Mouse (Mus musculus): Measurements from ENCODE around the gene Dazap1. TPM values are rescaled to one million over a fixed set of nuclear protein-coding genes. Genes with fewer than 3 reads are reported as not detected.

Dazap1 gene
- polyA plus RNA-seq, 1 experiment from 2014 or later = 45.7 TPM

- 78% methylated on average over 21 of the region's 21 CpGs for WGBS
- Histone ChIP-seq H3K4me2 (ENCODE audit: low read length) (no peak overlapping the region), H3K36me3 (ENCODE audit: control insufficient read depth, insufficient read depth, low read length) (no peaks in the 10 kb centered on the region), H3K27ac (ENCODE audit: low read depth) (no peak overlapping the region), H3K9me3 (ENCODE audit: control insufficient read depth, low read length) (no peaks in the 10 kb centered on the region), H3K9ac (ENCODE audit: low read length) (no peak overlapping the region), H3K4me3 (ENCODE audit: low read depth, low read length) (no peak overlapping the region), H3K27me3 (replicated peaks; ENCODE audit: control insufficient read depth, insufficient read depth, low read length) (no peaks in the 10 kb centered on the region), H3K4me1 (replicated peaks; ENCODE audit: control insufficient read depth, insufficient read depth, low read length) (peaks cover 14% of the 10 kb centered on the region; the same call in 1 of the 2 replicates)
- ATAC-seq (replicated peaks; ENCODE audit: low FRiP score, low TSS enrichment, low read depth) = no peak
- no peak for DNase-seq (ENCODE audit: low spot score)
These were observed 63.8 kb downstream of the Dazap1 start for GRCm38 (mm10) chr10:80325045-80325444.

GRCm38 (mm10) chr10:80329273-80330081 is 68.2 kb downstream of the Dazap1 start, which contains the start of the genes Pcsk4 and Reep6:
Pcsk4 (minus strand) TSS chr10:80329498.
Reep6 (plus strand) TSS chr10:80329953.
- ATAC-seq (replicated peaks; ENCODE audit: low FRiP score, low TSS enrichment, low read depth) (peak; percentile 94), DNase-seq (ENCODE audit: low spot score) (peak; percentile 99)
- 0 out of 2 replicates have a peak, but pooled peaks cover 3% of the 10 kb centered on the region for H3K27me3 ChIP-seq (replicated peaks; ENCODE audit: control insufficient read depth, insufficient read depth, low read length)

GRCm38 (mm10) chr10:80330084-80330483 is 68.8 kb downstream of the Dazap1 start:
- H3K4me1 ChIP-seq (replicated peaks; ENCODE audit: control insufficient read depth, insufficient read depth, low read length) = peaks cover 21% of the 10 kb centered on the region
- H3K36me3 ChIP-seq (ENCODE audit: control insufficient read depth, insufficient read depth, low read length) = no peaks in the 10 kb centered on the region
- ATAC-seq (replicated peaks; ENCODE audit: low FRiP score, low TSS enrichment, low read depth) = peak; percentile 19; the same call in 1 of the 2 replicates
- peak overlapping the region; percentile 46 for H3K4me3 ChIP-seq (ENCODE audit: low read depth, low read length)
- no peak overlapping the region for H3K27ac ChIP-seq (ENCODE audit: low read depth)
- no peak for DNase-seq (ENCODE audit: low spot score)
- WGBS = 2% methylated on average over 41 of the region's 41 CpGs
- peak overlapping the region; percentile 46 for H3K9ac ChIP-seq (ENCODE audit: low read length)
- H3K27me3 ChIP-seq (replicated peaks; ENCODE audit: control insufficient read depth, insufficient read depth, low read length) = 0 out of 2 replicates have a peak, but pooled peaks cover 3% of the 10 kb centered on the region
- peak overlapping the region; percentile 94 for H3K4me2 ChIP-seq (ENCODE audit: low read length)
- H3K9me3 ChIP-seq (ENCODE audit: control insufficient read depth, low read length) = no peaks in the 10 kb centered on the region

More at GRCm38 (mm10) chr10:80329273-80330081, 68.2 kb downstream of the Dazap1 start, which contains the start of the genes Pcsk4 and Reep6:
- H3K4me3 ChIP-seq (ENCODE audit: low read depth, low read length) = peak within 1 kb of the TSS; percentile 46
- no peaks in the 10 kb centered on the region for H3K36me3 ChIP-seq (ENCODE audit: control insufficient read depth, insufficient read depth, low read length)
- peaks cover 21% of the 10 kb centered on the region for H3K4me1 ChIP-seq (replicated peaks; ENCODE audit: control insufficient read depth, insufficient read depth, low read length)
- 4% methylated on average over 36 of the region's 36 CpGs for WGBS
- no peaks in the 10 kb centered on the region for H3K9me3 ChIP-seq (ENCODE audit: control insufficient read depth, low read length)
- H3K9ac ChIP-seq (ENCODE audit: low read length) = peak within 1 kb of the TSS; percentile 46
- H3K4me2 ChIP-seq (ENCODE audit: low read length) = peak within 1 kb of the TSS; percentile 94
- no peak within 1 kb of the TSS for H3K27ac ChIP-seq (ENCODE audit: low read depth)

GRCm38 (mm10) chr10:80330888-80331287 is 69.6 kb downstream of the Dazap1 start:
- H3K9ac ChIP-seq (ENCODE audit: low read length) = peak overlapping the region; percentile 46
- DNase-seq (ENCODE audit: low spot score) (peak; percentile 67), ATAC-seq (replicated peaks; ENCODE audit: low FRiP score, low TSS enrichment, low read depth) (no peak)
- H3K9me3 ChIP-seq (ENCODE audit: control insufficient read depth, low read length) = no peaks in the 10 kb centered on the region
- 0 out of 2 replicates have a peak, but pooled peaks cover 3% of the 10 kb centered on the region for H3K27me3 ChIP-seq (replicated peaks; ENCODE audit: control insufficient read depth, insufficient read depth, low read length)
- 44% methylated on average over 2 of the region's 2 CpGs for WGBS
- H3K36me3 ChIP-seq (ENCODE audit: control insufficient read depth, insufficient read depth, low read length) = no peaks in the 10 kb centered on the region
- peaks cover 21% of the 10 kb centered on the region for H3K4me1 ChIP-seq (replicated peaks; ENCODE audit: control insufficient read depth, insufficient read depth, low read length)
- H3K4me3 ChIP-seq (ENCODE audit: low read depth, low read length) = peak overlapping the region; percentile 46; the same call in 1 of the 2 replicates
- H3K27ac ChIP-seq (ENCODE audit: low read depth) = 0 out of 2 replicates have a peak overlapping the region, but pooled peaks have one; percentile 2
- peak overlapping the region; percentile 94 for H3K4me2 ChIP-seq (ENCODE audit: low read length)

- H3K27me3 ChIP-seq (replicated peaks; ENCODE audit: control insufficient read depth, insufficient read depth, low read length) = 0 out of 2 replicates have a peak, but pooled peaks cover 3% of the 10 kb centered on the region
- ATAC-seq (replicated peaks; ENCODE audit: low FRiP score, low TSS enrichment, low read depth) (no peak), DNase-seq (ENCODE audit: low spot score) (no peak)
- WGBS = 51% methylated on average over 10 of the region's 10 CpGs
- no peak overlapping the region for H3K4me3 ChIP-seq (ENCODE audit: low read depth, low read length)
- H3K9ac ChIP-seq (ENCODE audit: low read length) = no peak overlapping the region
- peaks cover 21% of the 10 kb centered on the region for H3K4me1 ChIP-seq (replicated peaks; ENCODE audit: control insufficient read depth, insufficient read depth, low read length)
- peak overlapping the region; percentile 2; the same call in 1 of the 2 replicates for H3K27ac ChIP-seq (ENCODE audit: low read depth)
- no peaks in the 10 kb centered on the region for H3K36me3 ChIP-seq (ENCODE audit: control insufficient read depth, insufficient read depth, low read length)
- H3K4me2 ChIP-seq (ENCODE audit: low read length) = peak overlapping the region; percentile 94
- H3K9me3 ChIP-seq (ENCODE audit: control insufficient read depth, low read length) = no peaks in the 10 kb centered on the region
These were observed 70.6 kb downstream of the Dazap1 start for GRCm38 (mm10) chr10:80331636-80332524.

- no peak overlapping the region for H3K9ac ChIP-seq (ENCODE audit: low read length)
- no peak for ATAC-seq (replicated peaks; ENCODE audit: low FRiP score, low TSS enrichment, low read depth)
These were observed 71.3 kb downstream of the Dazap1 start for GRCm38 (mm10) chr10:80332525-80332989.

GRCm38 (mm10) chr10:80336263-80336662 is 75.0 kb downstream of the Dazap1 start:
- ATAC-seq (replicated peaks; ENCODE audit: low FRiP score, low TSS enrichment, low read depth) (no peak), DNase-seq (ENCODE audit: low spot score) (no peak)
- H3K9ac ChIP-seq (ENCODE audit: low read length) = no peak overlapping the region
- H3K36me3 ChIP-seq (ENCODE audit: control insufficient read depth, insufficient read depth, low read length) = no peaks in the 10 kb centered on the region
- 0 out of 2 replicates have a peak, but pooled peaks cover 4% of the 10 kb centered on the region for H3K4me1 ChIP-seq (replicated peaks; ENCODE audit: control insufficient read depth, insufficient read depth, low read length)
- no peak overlapping the region for H3K27ac ChIP-seq (ENCODE audit: low read depth)
- H3K4me2 ChIP-seq (ENCODE audit: low read length) = no peak overlapping the region
- H3K27me3 ChIP-seq (replicated peaks; ENCODE audit: control insufficient read depth, insufficient read depth, low read length) = peaks cover 12% of the 10 kb centered on the region
- H3K4me3 ChIP-seq (ENCODE audit: low read depth, low read length) = no peak overlapping the region
- H3K9me3 ChIP-seq (ENCODE audit: control insufficient read depth, low read length) = no peaks in the 10 kb centered on the region
- WGBS = 90% methylated on average over 12 of the region's 12 CpGs

More at GRCm38 (mm10) chr10:80332525-80332989, 71.3 kb downstream of the Dazap1 start:
- 84% methylated on average over 5 of the region's 5 CpGs for WGBS
- Histone ChIP-seq H3K36me3 (ENCODE audit: control insufficient read depth, insufficient read depth, low read length) (no peaks in the 10 kb centered on the region), H3K27me3 (replicated peaks; ENCODE audit: control insufficient read depth, insufficient read depth, low read length) (0 out of 2 replicates have a peak, but pooled peaks cover 3% of the 10 kb centered on the region), H3K4me1 (replicated peaks; ENCODE audit: control insufficient read depth, insufficient read depth, low read length) (peaks cover 21% of the 10 kb centered on the region), H3K27ac (ENCODE audit: low read depth) (no peak overlapping the region), H3K9me3 (ENCODE audit: control insufficient read depth, low read length) (no peaks in the 10 kb centered on the region), H3K4me2 (ENCODE audit: low read length) (peak overlapping the region; percentile 9; the same call in 1 of the 2 replicates), H3K4me3 (ENCODE audit: low read depth, low read length) (no peak overlapping the region)
- no peak for DNase-seq (ENCODE audit: low spot score)

Data from intestine, embryonic 14.5 days (tissue).